Mouse (Mus musculus) ES-E14 (cell line): ENCODE measurements at regions not wholly inside any gene's neighbourhood (a gene's known extent, or its start where the extent isn't known, plus 50 kb on each side); places are given as distances from the start of the nearest gene placed in this dataset.

Experiments used
- DNase-seq: peaks from one replicate; pipeline ENCODE4 v3.0.0-alpha.2; 2013; ENCODE audit warnings: low read depth, low spot score
- H3K27ac ChIP-seq: 2 replicates; pipeline ENCODE4 v1.5.1; 2012; ENCODE audit warnings: low read depth, mild to moderate bottlenecking, low read length, moderate library complexity, mixed read lengths; ENCODE audit not compliant: poor library complexity, insufficient read depth, severe bottlenecking
- H3K36me3 ChIP-seq: 2 replicates; pipeline ENCODE4 v1.6.1; 2012; ENCODE audit warnings: mild to moderate bottlenecking, low read length, moderate library complexity, mixed read lengths; ENCODE audit not compliant: control insufficient read depth, poor library complexity, insufficient read depth, severe bottlenecking
- H3K4me1 ChIP-seq, 2 experiments: fragments of 150-350 bp in 1 of 2; sonication (generic) in 1 of 2; 2 replicates each; pipeline ENCODE4 v1.6.1; 2012; ENCODE audit warnings: low read length in 2 of 2, mild to moderate bottlenecking in 1 of 2, mixed read lengths in 1 of 2; ENCODE audit not compliant: control insufficient read depth in 2 of 2, insufficient read depth in 2 of 2, poor library complexity in 1 of 2
- H3K4me3 ChIP-seq, 2 experiments: fragments of 150-350 bp in 1 of 2; sonication (generic) in 1 of 2; 2 replicates each; pipeline ENCODE4 v1.5.1; 2012; ENCODE audit warnings: low read length in 2 of 2, low read depth in 1 of 2, mild to moderate bottlenecking in 1 of 2, mixed read lengths in 1 of 2; ENCODE audit not compliant: insufficient read depth in 1 of 2, poor library complexity in 1 of 2, severe bottlenecking in 1 of 2
- H3K9ac ChIP-seq: 2 replicates; pipeline ENCODE4 v1.6.1; 2012; ENCODE audit warnings: low read depth, mild to moderate bottlenecking, low read length, mixed read lengths; ENCODE audit not compliant: poor library complexity, insufficient read depth, severe bottlenecking
- H3K9me3 ChIP-seq: fragments of 150-350 bp; sonication (generic); 2 replicates; pipeline ENCODE4 v1.6.1; 2012; ENCODE audit warnings: low read depth, mild to moderate bottlenecking, low read length; ENCODE audit not compliant: control insufficient read depth, insufficient read depth
- CHD2 ChIP-seq: IDR thresholded peaks from 2 replicates; pipeline ENCODE4 v1.6.1; 2014; ENCODE audit warnings: mild to moderate bottlenecking, low read depth, low read length, inconsistent platforms
- HCFC1 ChIP-seq: IDR thresholded peaks from 2 replicates; pipeline ENCODE4 v1.6.1; 2012; ENCODE audit warnings: low read length, inconsistent platforms, borderline replicate concordance; ENCODE audit not compliant: insufficient read depth
- MAFK ChIP-seq: IDR thresholded peaks from 2 replicates; pipeline ENCODE4 v1.6.1; 2014; ENCODE audit warnings: mild to moderate bottlenecking, low read depth, low read length, inconsistent platforms; ENCODE audit not compliant: insufficient read depth
- ZC3H11A ChIP-seq: IDR thresholded peaks from 2 replicates; pipeline ENCODE4 v1.6.1; 2012; ENCODE audit warnings: low read depth, mild to moderate bottlenecking, inconsistent platforms, low read length, borderline replicate concordance
- ZNF384 ChIP-seq: IDR thresholded peaks from 2 replicates; pipeline ENCODE4 v1.6.1; 2012; ENCODE audit warnings: low read depth, low read length, inconsistent platforms
- in situ Hi-C, 2 experiments: fragments of 600-800 bp; cut with MboI; formaldehyde crosslinking; loops; one replicate each; pipeline ENCODE4 v1.15.1; 2025; ENCODE audit warnings: low sequenced_read_pairs in 2 of 2, inconsistent platforms in 1 of 2; ENCODE audit not compliant: unreplicated experiment in 2 of 2

DNA sequence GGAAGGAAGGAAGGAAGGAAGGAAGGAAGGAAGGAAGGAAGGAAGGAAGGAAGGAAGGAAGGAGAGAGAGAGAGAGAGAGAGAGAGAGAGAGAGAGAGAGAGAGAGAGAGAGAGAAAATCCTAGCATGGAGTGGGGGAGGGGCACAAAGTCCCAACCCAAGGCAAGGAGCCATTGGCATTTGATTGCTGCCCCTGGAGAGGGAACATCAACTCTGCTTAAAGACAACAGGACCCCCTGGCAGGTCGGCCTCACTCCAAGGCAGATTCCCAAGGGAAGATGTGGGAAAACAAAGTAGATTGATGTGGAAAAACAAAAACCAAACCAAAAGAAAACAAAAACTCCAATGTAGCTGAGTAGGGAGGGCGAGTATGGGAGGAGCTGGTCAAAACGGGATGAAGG, 49.9 kb upstream of the Fzd10 start:
- Histone ChIP-seq H3K4me3 (no peak overlapping the region), H3K4me1 (peaks cover 0 to 5% of the 10 kb centered on the region in 2 experiments; a peak in 1 of 4 replicates), H3K36me3 (no peaks in the 10 kb centered on the region), H3K9me3 (no peaks in the 10 kb centered on the region), H3K9ac (no peak overlapping the region), H3K27ac (no peak overlapping the region)
- in situ Hi-C loops: no loop called here
- no peak for DNase-seq
- TF ChIP-seq ZNF384 (no peak), HCFC1 (no peak), CHD2 (no peak), ZC3H11A (no peak), MAFK (no peak)

DNA sequence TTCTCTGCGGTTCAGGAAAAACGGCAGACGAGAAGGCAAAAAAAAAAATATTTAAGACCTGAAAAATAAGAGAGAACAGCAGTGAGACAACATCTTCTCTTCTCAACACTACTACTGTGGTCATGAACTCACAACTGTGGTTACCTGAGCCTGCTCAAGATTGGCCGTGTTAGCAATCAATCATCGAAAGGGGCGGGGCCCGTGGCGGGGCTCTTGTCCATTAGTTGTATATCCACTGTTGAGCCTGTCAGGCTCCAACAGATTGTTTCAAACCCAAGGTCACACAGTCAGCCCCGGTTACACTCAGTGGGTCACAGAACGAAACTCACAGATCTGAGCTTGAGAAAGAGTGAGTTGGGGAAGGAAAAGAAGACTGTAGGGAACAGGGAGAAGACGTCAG, 50.8 kb upstream of the Fzd10 start:
- Histone ChIP-seq H3K4me1 (peaks cover 0 to 5% of the 10 kb centered on the region in 2 experiments; a peak in 1 of 4 replicates), H3K27ac (no peak overlapping the region), H3K9ac (no peak overlapping the region), H3K36me3 (no peaks in the 10 kb centered on the region), H3K9me3 (no peaks in the 10 kb centered on the region), H3K4me3 (no peak overlapping the region)
- no peak for DNase-seq
- no peak for TF ChIP-seq ZNF384
- TF ChIP-seq MAFK: no peak
- no peak for TF ChIP-seq CHD2
- no peak for TF ChIP-seq ZC3H11A
- TF ChIP-seq HCFC1: no peak
- in situ Hi-C loops: no loop called here

DNA sequence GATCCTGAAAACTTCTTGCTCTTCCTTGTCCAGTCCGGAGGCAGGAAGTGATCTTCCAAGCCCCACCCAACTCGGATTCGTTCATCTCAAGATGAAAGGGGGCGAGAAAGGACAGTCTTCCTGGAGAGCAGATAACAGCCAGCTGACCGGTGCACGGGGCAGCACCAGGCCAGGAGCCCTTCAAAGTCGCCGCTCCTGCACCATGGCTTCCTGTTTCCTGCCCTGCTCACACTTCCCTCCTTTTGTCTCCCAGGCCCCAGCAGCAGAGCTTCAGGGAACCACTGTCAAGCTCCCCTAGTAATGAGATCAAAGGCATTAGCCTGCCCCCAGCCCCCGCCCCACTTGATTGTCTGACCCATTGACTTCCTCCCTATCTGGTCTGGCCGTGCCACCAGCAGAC, 58.6 kb upstream of the Fzd10 start:
- Histone ChIP-seq H3K9me3 (no peaks in the 10 kb centered on the region), H3K36me3 (no peaks in the 10 kb centered on the region), H3K9ac (no peak overlapping the region), H3K4me1 (0 out of 4 replicates have a peak, but pooled peaks cover 0 to 4% of the 10 kb centered on the region in 2 experiments), H3K27ac (no peak overlapping the region), H3K4me3 (no peak overlapping the region)
- no peak for TF ChIP-seq MAFK
- TF ChIP-seq ZC3H11A: no peak
- TF ChIP-seq ZNF384: no peak
- no peak for TF ChIP-seq CHD2
- no peak for TF ChIP-seq HCFC1
- in situ Hi-C loops: no loop called here
- no peak for DNase-seq

DNA sequence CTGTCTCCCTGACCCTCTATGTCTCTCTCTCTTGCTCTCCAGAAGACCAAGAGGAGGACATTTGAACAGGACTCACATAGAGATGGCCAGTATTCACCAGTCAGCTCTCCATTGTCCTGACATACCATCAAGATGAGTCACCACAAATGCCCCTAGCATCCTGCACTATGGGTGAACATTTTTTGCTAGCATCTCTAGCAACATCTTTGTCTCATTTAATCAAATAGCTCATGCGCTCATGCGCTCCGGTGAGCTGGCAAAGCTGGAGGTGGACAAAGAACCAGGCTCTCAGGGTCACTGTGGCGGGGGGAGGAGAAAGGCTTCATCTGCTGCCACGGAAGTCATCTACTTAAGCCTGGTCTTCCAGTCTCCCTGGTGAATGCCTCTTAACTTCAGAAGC, 62.0 kb upstream of the Fzd10 start:
- no peaks in the 10 kb centered on the region for H3K9me3 ChIP-seq
- H3K4me3 ChIP-seq: no peak overlapping the region
- no peaks in the 10 kb centered on the region for H3K36me3 ChIP-seq
- H3K4me1 ChIP-seq: 0 out of 4 replicates have a peak, but pooled peaks cover 0 to 7% of the 10 kb centered on the region in 2 experiments
- no peak for DNase-seq
- no peak overlapping the region for H3K27ac ChIP-seq
- no peak overlapping the region for H3K9ac ChIP-seq
- in situ Hi-C loops: no loop called here
- TF ChIP-seq HCFC1: no peak
- TF ChIP-seq MAFK: no peak
- TF ChIP-seq CHD2: no peak
- TF ChIP-seq ZC3H11A: no peak
- TF ChIP-seq ZNF384: no peak

DNA sequence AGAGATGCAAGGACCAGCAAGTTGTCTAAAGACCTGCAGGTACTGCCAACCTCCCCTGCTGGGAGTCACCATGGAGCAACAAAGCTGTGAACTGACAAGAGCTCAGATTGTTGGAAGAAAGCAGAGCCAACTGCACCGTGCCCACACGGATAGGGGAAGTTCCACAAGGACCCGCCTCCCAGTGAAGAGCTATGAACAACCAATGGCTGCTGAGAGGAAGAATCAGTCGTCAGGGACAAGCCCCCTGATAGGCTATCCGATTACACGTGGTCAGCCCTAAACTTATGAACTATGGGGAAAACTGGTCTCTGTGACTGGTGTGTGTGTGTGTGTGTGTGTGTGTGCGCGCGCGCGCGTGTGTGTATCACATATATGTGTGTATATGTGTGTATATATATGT, 63.4 kb upstream of the Fzd10 start:
- Histone ChIP-seq H3K27ac (no peak overlapping the region), H3K9ac (no peak overlapping the region), H3K4me1 (0 out of 4 replicates have a peak, but pooled peaks cover 0 to 6% of the 10 kb centered on the region in 2 experiments), H3K4me3 (0 out of 4 replicates have a peak overlapping the region, but pooled peaks of 1 of the 2 experiments have one; percentile 31), H3K36me3 (no peaks in the 10 kb centered on the region), H3K9me3 (no peaks in the 10 kb centered on the region)
- in situ Hi-C loops: no loop called here
- DNase-seq: no peak
- TF ChIP-seq ZNF384: no peak
- TF ChIP-seq ZC3H11A: no peak
- peak; percentile 46; the same call in 1 of the 2 replicates for TF ChIP-seq CHD2
- no peak for TF ChIP-seq MAFK
